Mouse (Mus musculus) embryonic fibroblast, embryonic 13.5 days (primary cell): ENCODE data around the gene Ezr. TPM values are rescaled to one million over a fixed set of nuclear protein-coding genes. Genes with fewer than 3 reads are reported as not detected.

ENCODE experiments used
- H3K27ac ChIP-seq: 2 replicates; pipeline ENCODE4 v1.5.1; 2012; ENCODE audit warnings: low read length, control low read depth, inconsistent platforms; ENCODE audit not compliant: insufficient read depth
- H3K4me1 ChIP-seq: 2 replicates; pipeline ENCODE4 v1.6.1; 2011; ENCODE audit warnings: low read length; ENCODE audit not compliant: control insufficient read depth, insufficient read depth
- H3K4me3 ChIP-seq: 2 replicates; pipeline ENCODE4 v1.5.1; 2011; ENCODE audit warnings: mild to moderate bottlenecking, control low read depth, low read length; ENCODE audit not compliant: insufficient read depth
- CTCF ChIP-seq: IDR thresholded peaks from 2 replicates; pipeline ENCODE4 v1.5.1; 2011; ENCODE audit warnings: mild to moderate bottlenecking, control low read depth, low read length, moderate library complexity, borderline replicate concordance; ENCODE audit not compliant: insufficient read depth
- POLR2A ChIP-seq: IDR thresholded peaks from 2 replicates; pipeline ENCODE4 v1.6.1; 2011; ENCODE audit warnings: low read depth, mild to moderate bottlenecking, control low read depth, low read length, moderate library complexity
- polyA plus RNA-seq: library from polyadenylated mRNA; stranded (reverse); fragments of >200 nt; gene quantifications from 2 replicates; pipeline ENCODE4 v1.2.4, GENCODE M21; 2011; ENCODE audit warnings: low read depth; ENCODE audit not compliant: missing spikeins, insufficient read length

The Ezr gene
- polyA plus RNA-seq, 1 experiment: 20.9 TPM

DNA sequence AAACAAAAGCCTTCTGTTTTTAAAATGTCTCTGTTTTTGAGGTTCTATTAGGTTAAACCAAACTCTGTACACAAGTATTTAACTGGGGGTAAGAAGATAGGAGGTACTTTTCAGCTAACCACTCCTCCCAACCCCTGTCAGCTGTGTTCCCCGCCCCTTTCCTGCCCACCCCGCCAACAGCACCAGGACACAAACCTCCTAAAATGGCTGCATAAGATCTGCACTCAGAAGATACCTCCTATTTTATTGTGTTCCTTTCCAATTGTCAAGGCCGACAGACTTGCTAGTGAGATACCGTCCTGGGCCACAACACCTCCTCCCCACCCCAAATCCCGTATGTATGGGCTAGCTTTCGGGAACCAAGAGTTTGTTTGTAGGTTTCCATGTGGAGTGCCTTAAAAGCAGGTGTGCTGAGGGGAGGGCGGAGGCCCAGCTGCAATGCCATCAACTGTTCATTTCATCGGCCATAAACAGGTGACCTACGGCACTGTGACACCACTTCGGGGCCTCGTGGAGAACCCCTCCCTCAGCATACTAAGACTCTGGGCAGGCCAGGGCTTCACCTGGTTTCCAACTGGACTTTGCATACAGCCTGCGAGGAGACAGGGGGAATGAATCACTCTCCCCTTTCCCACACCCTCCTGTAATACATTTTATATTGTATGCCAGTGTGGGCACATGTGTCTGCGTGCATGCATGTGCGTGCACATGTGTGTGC, 9.2 kb downstream of the Ezr start:
- Histone ChIP-seq H3K4me1 (no peaks in the 10 kb centered on the region), H3K4me3 (no peak overlapping the region), H3K27ac (no peak overlapping the region)
- no peak for TF ChIP-seq CTCF
- no peak for TF ChIP-seq POLR2A

GRCm38 (mm10) chr17:6772490-6772773, 10.2 kb downstream of the Ezr start:
- no peak overlapping the region for H3K4me3 ChIP-seq
- no peaks in the 10 kb centered on the region for H3K4me1 ChIP-seq
- TF ChIP-seq CTCF: no peak
- no peak for TF ChIP-seq POLR2A
- H3K27ac ChIP-seq: no peak overlapping the region

- H3K27ac ChIP-seq: no peak overlapping the region
- H3K4me1 ChIP-seq: no peaks in the 10 kb centered on the region
- TF ChIP-seq POLR2A (no peak), CTCF (no peak)
- no peak overlapping the region for H3K4me3 ChIP-seq
These were observed 10.7 kb downstream of the Ezr start for GRCm38 (mm10) chr17:6771661-6772489.

DNA sequence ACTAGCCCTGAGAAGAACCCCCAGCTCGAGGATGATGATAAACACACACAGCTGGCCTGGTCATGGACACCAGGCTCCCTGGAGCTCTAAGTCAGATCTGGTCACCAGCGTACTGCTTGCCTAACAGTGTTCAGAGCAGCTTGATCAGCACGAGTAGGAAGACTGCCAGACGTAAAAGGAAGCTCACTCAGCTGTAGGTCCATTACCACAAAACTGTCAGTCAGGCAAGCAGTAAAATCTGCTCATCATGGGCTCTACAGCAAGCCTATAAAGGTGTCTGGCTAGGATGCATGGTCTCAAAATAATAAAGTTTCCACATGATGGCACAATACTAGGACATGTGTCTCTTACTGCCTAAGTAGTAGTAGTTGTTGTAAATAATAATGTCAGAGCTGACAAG, 13.0 kb downstream of the Ezr start:
- Histone ChIP-seq H3K4me1 (no peaks in the 10 kb centered on the region), H3K4me3 (no peak overlapping the region), H3K27ac (no peak overlapping the region)
- no peak for TF ChIP-seq POLR2A
- TF ChIP-seq CTCF: no peak

DNA sequence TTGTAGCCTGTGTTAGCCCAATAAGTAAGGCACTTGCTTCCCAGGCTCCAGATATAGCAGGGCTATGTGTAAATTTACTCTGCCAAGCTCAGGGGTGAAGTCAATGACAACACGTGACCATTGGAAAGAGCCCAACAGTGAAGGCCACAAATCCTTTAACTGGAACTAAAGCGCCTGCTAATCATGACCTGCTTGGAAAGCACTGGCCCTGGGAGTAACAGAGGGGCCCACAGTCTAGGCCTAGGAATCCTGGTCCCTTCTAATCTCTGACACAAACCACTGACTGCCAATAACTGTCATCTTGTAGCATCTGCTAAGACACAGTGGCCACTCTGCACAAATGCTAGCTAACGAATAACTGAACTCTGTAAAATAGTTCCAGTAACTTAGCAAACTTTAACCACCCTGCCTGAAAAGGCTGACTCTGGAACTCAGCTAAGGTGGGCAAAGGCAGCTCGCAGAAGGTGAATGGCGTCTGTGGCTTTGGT, 14.2 kb downstream of the Ezr start:
- Histone ChIP-seq H3K27ac (no peak overlapping the region), H3K4me1 (no peaks in the 10 kb centered on the region), H3K4me3 (no peak overlapping the region)
- TF ChIP-seq POLR2A (no peak), CTCF (no peak)

DNA sequence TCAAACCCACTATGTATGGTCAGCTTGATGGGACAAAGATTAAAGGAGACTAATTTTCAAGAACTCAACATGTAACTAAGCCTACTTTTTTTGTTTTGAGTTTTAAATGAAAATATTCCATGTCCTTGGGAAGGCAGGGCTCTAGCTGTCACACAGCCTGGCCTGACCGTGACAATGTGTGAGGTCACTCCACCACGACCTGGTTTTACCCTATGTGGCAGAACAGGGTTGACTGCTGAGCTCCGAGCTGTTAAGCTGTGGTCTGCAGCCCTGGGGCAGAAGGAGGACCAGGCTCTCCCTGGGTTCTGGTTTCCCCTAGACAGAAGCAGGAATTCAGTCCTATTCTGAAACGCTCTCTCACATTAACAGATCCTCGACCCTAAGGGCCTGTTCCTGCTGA, 14.8 kb downstream of the Ezr start:
- no peak for TF ChIP-seq CTCF
- TF ChIP-seq POLR2A: no peak
- H3K27ac ChIP-seq: no peak overlapping the region
- no peak overlapping the region for H3K4me3 ChIP-seq
- H3K4me1 ChIP-seq: no peaks in the 10 kb centered on the region

GRCm38 (mm10) chr17:6766823-6767222, 15.8 kb downstream of the Ezr start:
- no peak overlapping the region for H3K27ac ChIP-seq
- H3K4me1 ChIP-seq: no peaks in the 10 kb centered on the region
- no peak overlapping the region for H3K4me3 ChIP-seq
- TF ChIP-seq POLR2A (no peak), CTCF (no peak)

DNA sequence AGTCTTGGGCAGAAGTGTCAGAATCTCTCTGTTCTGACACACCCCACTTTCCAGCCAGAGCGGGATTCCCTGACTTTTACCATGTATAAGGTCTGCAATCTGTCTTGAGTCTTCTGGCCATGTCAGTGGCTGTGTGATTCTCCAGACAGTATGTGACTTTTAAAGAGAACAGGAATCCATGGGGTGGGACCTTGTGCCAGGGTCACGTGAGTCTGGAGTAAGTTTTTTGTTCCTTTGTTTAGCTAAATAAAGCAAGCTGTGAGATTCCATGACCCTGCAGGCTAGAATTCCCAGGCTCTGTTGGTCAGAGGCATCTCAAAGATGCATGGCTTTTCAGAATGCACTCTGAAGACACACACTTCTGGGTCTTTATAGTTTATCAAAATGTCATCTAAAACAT, 16.7 kb downstream of the Ezr start:
- H3K4me1 ChIP-seq: no peaks in the 10 kb centered on the region
- no peak overlapping the region for H3K4me3 ChIP-seq
- no peak overlapping the region for H3K27ac ChIP-seq
- no peak for TF ChIP-seq CTCF

GRCm38 (mm10) chr17:6764730-6765129, 17.9 kb downstream of the Ezr start:
- no peak overlapping the region for H3K27ac ChIP-seq
- no peak overlapping the region for H3K4me3 ChIP-seq
- no peaks in the 10 kb centered on the region for H3K4me1 ChIP-seq
- TF ChIP-seq CTCF (no peak), POLR2A (no peak)

DNA sequence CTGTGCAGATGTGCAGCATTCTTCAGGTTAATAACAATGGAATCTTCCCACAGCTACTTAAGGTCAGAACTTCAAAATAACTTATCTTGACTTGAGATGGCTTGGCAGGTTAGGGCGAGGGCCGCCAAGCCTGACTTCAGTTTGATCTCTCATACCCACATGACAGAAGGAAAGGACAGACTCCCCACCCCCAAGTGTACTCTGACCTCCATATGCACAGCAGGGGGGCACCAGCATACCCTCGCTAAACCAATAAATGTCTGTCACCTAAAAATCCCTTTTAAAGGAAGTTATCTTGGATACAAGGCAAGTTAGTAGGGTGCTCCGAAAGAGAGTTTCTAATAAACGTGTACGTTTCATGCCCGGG, 18.4 kb downstream of the Ezr start:
- TF ChIP-seq POLR2A (no peak), CTCF (no peak)

More for the DNA sequence above, 18.4 kb downstream of the Ezr start:
- no peaks in the 10 kb centered on the region for H3K4me1 ChIP-seq
- H3K4me3 ChIP-seq: no peak overlapping the region
- H3K27ac ChIP-seq: no peak overlapping the region
